Mouse (Mus musculus) R1 (cell line): ENCODE results near the gene Gpd1.
"Not testable (repeated sequence)": the region's sequence is repeated elsewhere in the genome, so short reads cannot be mapped to it uniquely, and the experiment has no call there.

Source experiments
- DNase-seq: peaks from one replicate; pipeline ENCODE4 v3.0.0-alpha.2; 2018; ENCODE audit warnings: low read depth, low spot score

Gpd1 gene

GRCm38 (mm10) chr15:99771601-99772276 lies 54.4 kb downstream of the Gpd1 start:
- peak; percentile 70 for DNase-seq

DNA sequence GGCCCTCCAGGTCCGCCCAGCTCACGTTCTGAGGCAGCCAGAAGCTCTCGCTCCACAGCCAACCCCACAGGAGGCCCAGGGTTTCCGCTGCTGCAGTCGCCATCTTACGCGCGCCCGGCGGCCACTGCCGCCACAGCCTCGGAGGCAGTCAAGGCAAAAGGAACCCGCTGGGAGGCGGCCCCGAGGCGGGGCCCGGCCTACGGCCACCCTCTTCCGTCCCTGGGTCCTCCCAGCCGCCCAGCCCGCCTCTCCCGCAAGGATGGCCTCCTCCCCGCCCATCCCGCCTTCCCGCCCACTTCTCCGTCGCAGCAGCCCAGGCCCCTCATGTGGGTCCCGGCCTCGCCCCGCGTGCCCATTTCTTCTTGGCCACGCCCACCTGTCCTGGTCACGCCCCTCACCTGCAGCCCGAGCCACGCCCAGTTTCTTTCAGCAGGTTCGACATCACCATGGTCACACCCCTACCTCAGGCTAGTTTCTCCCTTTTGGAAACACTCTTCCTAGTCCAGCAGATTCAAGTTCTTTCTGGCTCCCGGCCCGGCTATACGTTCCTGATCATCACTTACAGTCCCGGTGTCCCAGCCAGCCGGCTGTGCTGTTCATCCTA lies 55.1 kb downstream of the Gpd1 start:
- peak; percentile 97 for DNase-seq

GRCm38 (mm10) chr15:99772881-99772924 lies 55.4 kb downstream of the Gpd1 start, which contains the start of gene Cers5:
TSS of gene Cers5 (minus strand) at chr15:99772885.
- DNase-seq = not testable (repeated sequence)

- no peak for DNase-seq
Observed at GRCm38 (mm10) chr15:99772925-99773324, 55.6 kb downstream of the Gpd1 start.
